Mouse (Mus musculus) retina, postnatal 1 day (tissue): ENCODE data around the gene Il1rl2.
A peak's percentile ranks its signal among the peaks of the same experiment; 100 is the strongest.
"Not testable (repeated sequence)": the region's sequence is repeated elsewhere in the genome, so short reads cannot be mapped to it uniquely, and the experiment has no call there.

ENCODE experiments used
- DNase-seq: peaks from one replicate; pipeline ENCODE4 v3.0.0-alpha.2; 2012

Gene Il1rl2

DNA sequence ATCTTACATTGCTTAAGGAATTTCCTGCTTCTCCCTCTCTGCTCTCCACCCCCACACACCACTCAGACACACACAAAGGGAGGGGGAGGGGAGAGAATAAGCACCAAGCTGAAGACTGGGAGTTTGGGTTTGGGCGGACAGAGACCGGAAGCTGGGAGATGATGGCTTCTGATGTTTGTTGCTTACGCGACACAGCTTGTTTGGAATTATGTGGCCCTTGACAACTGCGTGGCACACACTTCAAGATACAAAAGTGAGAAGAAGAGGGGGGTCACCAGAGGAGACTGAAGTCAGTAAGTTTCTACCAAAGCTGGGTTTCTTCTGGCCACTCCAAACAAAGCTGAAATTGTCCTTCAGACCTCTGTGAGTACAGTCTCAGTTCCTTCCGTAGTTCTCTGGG, at the start of gene Il1rl2:
Gene Il1rl2 (plus strand): TSS at position 154 of the 400 bp plus-strand sequence.
- DNase-seq: peak; percentile 19

GRCm38 (mm10) chr1:40275285-40276013, 49.0 kb upstream of the Il1rl2 start:
- no peak for DNase-seq

GRCm38 (mm10) chr1:40277944-40278343, 46.5 kb upstream of the Il1rl2 start:
- DNase-seq: no peak

DNA sequence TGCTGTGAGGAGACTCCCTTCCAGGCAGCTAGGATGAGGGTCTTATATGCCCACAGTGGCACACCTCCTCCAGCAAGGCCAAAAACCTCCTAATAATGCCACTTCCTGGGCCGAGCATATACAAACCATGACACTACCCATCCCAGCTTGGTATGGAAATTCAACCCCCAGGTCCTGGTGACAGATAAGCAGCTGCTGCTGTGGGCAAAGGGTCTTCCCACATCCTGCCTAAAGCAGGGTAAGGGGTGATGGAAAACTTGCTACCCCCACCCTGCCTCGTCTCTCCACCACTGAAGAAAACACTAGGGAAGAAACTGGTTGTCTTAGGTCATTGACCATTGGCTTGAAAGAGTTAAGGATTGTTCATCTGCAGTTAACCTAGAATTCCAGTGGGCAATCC, 45.7 kb upstream of the Il1rl2 start:
- no peak for DNase-seq

- DNase-seq: no peak
Measured at GRCm38 (mm10) chr1:40279182-40279743, 45.1 kb upstream of the Il1rl2 start.

DNA sequence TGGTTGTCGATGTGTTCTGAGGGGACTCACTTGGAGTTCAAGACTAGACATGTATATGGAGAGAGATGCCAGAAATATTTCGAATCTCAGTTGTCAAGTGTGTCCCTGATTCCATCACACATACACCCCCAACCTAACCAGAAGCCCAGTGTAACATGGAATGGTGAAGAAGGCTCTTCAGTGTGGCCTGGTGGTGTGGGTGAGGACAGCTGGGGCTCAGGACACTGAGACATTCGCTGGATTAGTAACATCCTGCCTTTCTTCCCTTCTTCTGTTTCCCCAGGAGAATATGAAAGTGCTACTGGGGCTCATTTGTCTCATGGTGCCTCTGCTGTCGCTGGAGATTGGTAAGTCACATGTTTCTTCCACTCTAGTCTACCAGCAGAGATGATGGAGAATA, 42.5 kb upstream of the Il1rl2 start:
- DNase-seq: no peak

GRCm38 (mm10) chr1:40282394-40282793, 42.0 kb upstream of the Il1rl2 start:
- no peak for DNase-seq

DNA sequence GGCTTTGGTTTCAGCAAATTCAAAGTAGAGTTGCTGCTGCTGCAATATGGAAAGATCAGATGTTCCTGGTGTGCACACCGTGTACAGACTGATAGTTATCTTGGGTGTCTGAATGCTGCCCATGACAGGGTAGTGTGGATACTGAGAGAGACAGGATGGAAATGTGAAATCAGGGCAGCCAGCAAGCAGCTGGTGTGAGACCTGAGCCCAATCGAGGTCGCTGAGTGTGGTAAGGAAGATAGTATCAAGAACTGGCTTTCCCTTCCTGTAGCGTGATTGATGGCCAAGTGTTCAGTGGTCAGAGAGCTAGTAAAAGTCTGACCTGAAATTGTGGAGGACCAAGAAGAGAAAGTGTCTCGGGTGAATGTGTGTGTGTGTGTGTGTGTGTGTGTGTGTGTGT, 40.4 kb upstream of the Il1rl2 start:
- no peak for DNase-seq

GRCm38 (mm10) chr1:40290489-40291255, 33.7 kb upstream of the Il1rl2 start:
- DNase-seq: no peak

- no peak for DNase-seq
Measured at GRCm38 (mm10) chr1:40292231-40292630, 32.2 kb upstream of the Il1rl2 start.

DNA sequence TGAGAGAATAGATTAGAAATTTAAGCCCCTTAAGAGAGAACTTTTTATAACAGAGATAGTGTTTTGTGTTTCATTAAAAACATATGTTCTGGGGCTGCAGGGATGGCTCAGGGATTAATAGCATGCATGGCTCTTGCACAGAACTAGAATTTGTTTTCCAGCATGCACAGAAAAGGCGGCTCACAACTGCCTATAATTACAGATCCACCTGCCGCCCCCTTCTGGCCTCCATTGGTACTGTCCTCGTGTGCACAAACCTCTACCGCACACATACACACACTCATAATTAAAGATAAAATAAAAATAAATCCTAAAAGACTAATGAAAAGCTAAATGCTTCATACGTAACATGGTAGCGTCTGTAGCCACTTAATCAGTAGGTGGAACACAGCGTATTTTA, 30.5 kb upstream of the Il1rl2 start:
- no peak for DNase-seq

DNA sequence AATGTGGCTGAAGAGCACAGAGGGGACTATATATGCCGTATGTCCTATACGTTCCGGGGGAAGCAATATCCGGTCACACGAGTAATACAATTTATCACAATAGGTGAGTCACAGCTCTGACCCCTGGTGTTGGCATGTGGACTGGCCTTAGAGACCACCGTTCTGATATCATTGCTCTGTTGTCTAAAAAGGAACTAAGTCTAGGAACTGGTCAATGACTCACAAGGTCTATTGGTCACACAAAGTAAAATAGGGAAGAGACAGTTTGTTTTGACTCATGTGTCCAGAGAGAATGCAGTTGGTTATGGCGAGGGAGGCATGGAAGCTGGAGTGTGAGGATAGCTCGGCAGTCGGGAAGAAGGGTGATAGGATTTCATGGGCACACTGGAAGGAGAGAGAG, 29.6 kb upstream of the Il1rl2 start:
- no peak for DNase-seq

DNA sequence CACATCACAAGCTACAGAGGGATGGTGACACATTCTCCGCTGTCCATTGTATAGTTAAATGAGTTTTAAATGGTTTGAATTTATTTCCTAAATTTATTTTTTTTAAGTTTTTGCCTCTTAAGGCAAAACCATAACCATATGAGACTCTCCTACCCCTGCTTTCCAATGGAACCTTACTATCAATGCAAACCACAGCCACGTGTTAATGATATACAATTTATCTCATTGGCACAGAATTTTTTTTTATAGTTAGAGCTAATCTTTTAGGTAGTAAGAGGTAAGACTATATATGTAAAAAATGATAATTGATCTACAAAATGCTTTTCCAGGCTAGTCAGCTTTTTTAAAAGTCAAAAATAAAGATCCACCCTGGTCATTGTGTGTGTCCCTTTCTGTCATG, 26.4 kb upstream of the Il1rl2 start:
- DNase-seq: no peak

- no peak for DNase-seq
Measured at GRCm38 (mm10) chr1:40303179-40303866, 21.1 kb upstream of the Il1rl2 start.

GRCm38 (mm10) chr1:40304321-40304720, 20.1 kb upstream of the Il1rl2 start:
- not testable (repeated sequence) for DNase-seq

DNA sequence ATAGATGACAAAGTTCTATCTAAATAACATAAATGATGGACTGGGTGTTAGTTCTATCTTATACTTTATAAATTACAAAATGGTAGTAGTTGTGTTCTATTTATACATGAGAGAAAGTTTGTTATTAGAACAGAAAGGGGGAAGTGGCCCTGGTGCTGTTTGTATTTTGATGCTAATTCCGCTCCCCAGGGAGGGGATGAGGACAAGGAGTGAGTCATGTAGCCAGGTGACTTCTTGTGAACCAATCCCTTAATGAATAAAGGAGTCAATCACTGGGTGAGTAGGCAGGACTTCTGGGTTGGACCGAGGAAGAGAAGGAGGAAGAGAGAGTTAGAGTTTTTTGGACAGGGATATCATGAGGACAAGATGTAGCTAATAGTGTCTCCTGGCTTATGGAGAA, 18.3 kb upstream of the Il1rl2 start:
- DNase-seq: no peak

GRCm38 (mm10) chr1:40311123-40311522, 13.3 kb upstream of the Il1rl2 start:
- DNase-seq: no peak

DNA sequence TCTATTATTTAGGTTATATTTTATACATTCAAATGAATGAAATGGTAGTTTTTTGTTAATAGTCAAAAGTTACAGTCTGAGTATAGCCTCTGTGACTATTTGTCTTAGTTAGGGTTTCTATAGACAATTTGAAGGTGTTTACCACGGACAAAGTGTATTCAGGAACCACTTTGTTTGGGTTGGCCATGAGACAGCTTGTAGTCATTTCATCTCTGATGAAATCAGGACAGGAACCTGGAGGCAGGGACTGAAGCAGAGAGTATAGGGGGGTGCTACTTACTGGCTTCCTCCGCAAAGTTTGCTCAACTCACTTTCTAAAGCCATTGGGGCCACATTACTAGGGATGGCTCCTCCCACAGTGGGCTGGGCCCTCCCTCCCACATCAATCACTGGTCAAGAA, 12.8 kb upstream of the Il1rl2 start:
- DNase-seq: no peak

- no peak for DNase-seq
Measured at GRCm38 (mm10) chr1:40314016-40314415, 10.4 kb upstream of the Il1rl2 start.

GRCm38 (mm10) chr1:40317657-40318056, 6.8 kb upstream of the Il1rl2 start:
- no peak for DNase-seq

DNA sequence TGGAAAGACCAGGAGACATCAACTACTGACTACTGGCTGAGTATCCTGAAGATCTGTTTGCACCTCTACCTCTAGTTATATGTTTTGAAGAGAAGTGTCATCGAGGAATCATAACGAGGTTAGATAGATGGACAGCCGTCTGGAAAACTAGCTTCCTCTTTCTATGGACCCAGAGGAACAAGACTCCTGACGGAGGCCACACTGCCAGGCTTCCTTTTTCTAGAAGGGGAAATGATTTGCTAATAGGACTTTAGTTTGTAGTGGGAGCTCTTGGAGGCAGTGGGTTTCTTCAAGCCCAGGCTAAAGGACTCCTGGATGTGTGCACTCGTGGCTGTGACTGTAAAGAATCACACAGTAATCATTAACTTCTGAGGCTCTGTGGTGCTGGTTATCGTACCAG, 2.6 kb upstream of the Il1rl2 start:
- DNase-seq: no peak

GRCm38 (mm10) chr1:40322543-40322942, 1.9 kb upstream of the Il1rl2 start:
- DNase-seq: no peak

DNA sequence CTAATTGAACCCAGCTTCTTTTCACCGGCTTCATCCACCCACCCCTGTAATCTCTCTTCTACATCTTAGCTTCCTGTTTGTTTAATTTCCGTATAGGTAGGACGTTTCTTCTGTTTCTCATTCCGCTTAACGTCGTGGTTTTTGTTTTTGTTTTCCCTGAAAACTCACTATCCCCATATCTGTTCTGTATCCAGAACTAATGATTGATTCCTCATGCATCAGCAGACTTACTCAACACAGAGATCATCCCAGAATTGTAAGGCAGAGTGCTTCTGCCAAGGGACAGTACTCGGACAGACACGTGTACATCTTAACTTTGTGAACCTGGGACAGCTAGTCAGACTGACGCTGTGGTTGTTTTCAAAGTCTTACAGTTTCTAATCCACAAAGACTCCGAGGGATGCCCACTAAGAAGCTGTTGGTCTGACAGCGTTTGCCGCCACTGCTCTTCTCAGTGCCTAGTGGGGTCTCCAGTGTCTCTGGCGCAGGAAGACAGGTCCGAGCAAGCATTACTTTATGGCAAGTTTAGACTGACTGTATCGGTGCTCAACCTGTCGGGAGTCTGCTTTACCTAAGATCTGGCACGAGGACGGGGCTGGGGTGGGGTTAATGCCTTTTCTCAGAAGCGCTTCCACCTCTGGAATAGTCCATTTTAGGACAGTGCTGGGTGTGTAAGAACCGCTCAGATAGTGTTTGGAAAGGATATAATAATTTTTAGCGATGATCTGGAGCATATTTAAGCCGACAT, 719 bp downstream of the Il1rl2 start:
- DNase-seq: peak; percentile 16
